Mouse (Mus musculus) limb, embryonic 11.5 days (tissue): ENCODE measurements around the gene Astl. TPM values are rescaled to one million over a fixed set of nuclear protein-coding genes. Genes with fewer than 3 reads are reported as not detected.

ENCODE experiments used
- ATAC-seq: fragments of 200-750 bp; cut with Nextera tagmentation; 2 replicates; pipeline ENCODE4 v1.8.0; 2017; ENCODE audit warnings: low read depth; ENCODE audit not compliant: insufficient number of reproducible peaks, low FRiP score, low TSS enrichment
- DNase-seq: peaks from one replicate; pipeline ENCODE4 v3.0.0-alpha.2; 2015; ENCODE audit warnings: low spot score
- H3K27ac ChIP-seq: fragments of 300-500 bp; sonication (generic); replicated peaks from 2 replicates; pipeline ENCODE4 v1.5.1; 2014; ENCODE audit warnings: low read depth, mild to moderate bottlenecking, low read length
- H3K27me3 ChIP-seq: fragments of 300-500 bp; sonication (generic); 2 replicates; pipeline ENCODE4 v1.6.1; 2014; ENCODE audit warnings: mild to moderate bottlenecking, low read length, mixed read lengths; ENCODE audit not compliant: control insufficient read depth, insufficient read depth
- H3K36me3 ChIP-seq: fragments of 300-500 bp; sonication (generic); 2 replicates; pipeline ENCODE4 v1.6.1; 2014; ENCODE audit warnings: mild to moderate bottlenecking, low read length, moderate library complexity, mixed read lengths; ENCODE audit not compliant: control insufficient read depth, insufficient read depth
- H3K4me1 ChIP-seq: fragments of 300-500 bp; sonication (generic); 2 replicates; pipeline ENCODE4 v1.6.1; 2014; ENCODE audit warnings: low read length, mixed read lengths; ENCODE audit not compliant: control insufficient read depth, insufficient read depth
- H3K4me2 ChIP-seq: fragments of 300-500 bp; sonication (generic); 2 replicates; pipeline ENCODE4 v1.6.1; 2014; ENCODE audit warnings: low read depth, mild to moderate bottlenecking, moderate library complexity; ENCODE audit not compliant: severe bottlenecking
- H3K4me3 ChIP-seq: fragments of 300-500 bp; sonication (generic); 2 replicates; pipeline ENCODE4 v1.5.1; 2014; ENCODE audit warnings: low read depth, low read length
- H3K9ac ChIP-seq: fragments of 300-500 bp; sonication (generic); 2 replicates; pipeline ENCODE4 v1.6.1; 2014; ENCODE audit warnings: mild to moderate bottlenecking, low read length
- H3K9me3 ChIP-seq: fragments of 300-500 bp; sonication (generic); 2 replicates; pipeline ENCODE4 v1.6.1; 2016; ENCODE audit warnings: low read length; ENCODE audit not compliant: control insufficient read depth
- WGBS: fragments of 180-500 bp; shearing (Covaris S2); extraction: QIAGEN DNeasy Blood & Tissue Kit; methylation state at CpG from one replicate; pipeline ENCODE4 v1.1.7; 2014; 5-methylcytosine and 5-hydroxymethylcytosine counted together
- polyA plus RNA-seq: library from polyadenylated mRNA; unstranded; fragments of >200 nt; fragmentation: Nextera tagmentation; extraction: Ambion mirVana; gene quantifications from 2 replicates; pipeline ENCODE4 v1.2.1, GENCODE M21; 2014

The Astl gene
- polyA plus RNA-seq, 1 experiment from 2014 or later: not detected

DNA sequence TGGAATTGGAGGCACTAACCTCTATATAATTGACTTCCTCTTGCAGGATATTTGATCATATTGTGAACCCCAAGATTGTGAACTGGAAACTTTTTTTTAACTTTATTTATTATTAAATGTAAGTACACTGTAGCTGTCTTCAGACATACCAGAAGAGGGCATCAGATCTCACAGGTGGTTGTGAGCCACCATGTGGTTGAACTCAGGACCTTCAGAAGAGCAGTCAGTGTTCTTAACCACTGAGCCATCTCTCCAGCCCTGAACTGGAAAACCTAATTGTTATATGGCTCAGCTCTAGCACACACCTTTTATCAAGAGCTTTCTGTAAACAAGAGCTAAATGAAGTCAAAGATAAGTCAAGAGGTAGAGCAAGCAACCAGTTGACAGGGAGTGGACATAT is 32.3 kb upstream of the Astl start:
- Histone ChIP-seq H3K27ac (no peak overlapping the region), H3K27me3 (no peaks in the 10 kb centered on the region), H3K4me3 (no peak overlapping the region), H3K36me3 (no peaks in the 10 kb centered on the region), H3K4me1 (no peaks in the 10 kb centered on the region), H3K9ac (no peak overlapping the region), H3K4me2 (no peak overlapping the region), H3K9me3 (no peaks in the 10 kb centered on the region)
- ATAC-seq (no peak), DNase-seq (no peak)

- no peak for ATAC-seq
Observed at GRCm38 (mm10) chr2:127307179-127307578, 31.3 kb upstream of the Astl start.

DNA sequence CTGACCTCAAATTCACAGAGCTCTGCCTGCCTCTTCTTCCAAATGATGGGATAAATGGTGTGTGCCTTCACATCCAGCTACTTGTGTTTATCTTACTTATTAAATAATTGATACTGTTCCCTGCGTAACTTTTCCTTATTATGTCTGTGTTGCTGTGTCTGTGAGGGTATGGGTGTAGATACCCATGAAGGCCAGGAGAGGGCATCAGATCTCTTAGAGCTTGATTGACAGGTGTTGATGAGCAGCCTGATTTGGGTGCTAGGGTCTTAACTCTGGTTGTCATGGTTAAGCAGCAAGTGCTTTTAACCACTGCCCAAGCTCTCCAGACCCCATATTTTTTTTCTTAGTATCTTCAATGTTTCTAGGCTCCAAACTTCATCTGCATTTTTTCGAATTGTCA is 29.8 kb upstream of the Astl start:
- no peak overlapping the region for H3K4me2 ChIP-seq
- no peaks in the 10 kb centered on the region for H3K27me3 ChIP-seq
- H3K36me3 ChIP-seq: no peaks in the 10 kb centered on the region
- H3K4me1 ChIP-seq: no peaks in the 10 kb centered on the region
- 89% methylated on average over 2 of the region's 2 CpGs for WGBS
- no peak overlapping the region for H3K27ac ChIP-seq
- no peak overlapping the region for H3K9ac ChIP-seq
- no peaks in the 10 kb centered on the region for H3K9me3 ChIP-seq
- no peak overlapping the region for H3K4me3 ChIP-seq
- no peak for ATAC-seq
- no peak for DNase-seq

More at GRCm38 (mm10) chr2:127307179-127307578, 31.3 kb upstream of the Astl start:
- Histone ChIP-seq H3K4me2 (no peak overlapping the region), H3K36me3 (no peaks in the 10 kb centered on the region), H3K4me1 (no peaks in the 10 kb centered on the region), H3K9ac (no peak overlapping the region), H3K4me3 (no peak overlapping the region), H3K27ac (no peak overlapping the region), H3K9me3 (no peaks in the 10 kb centered on the region), H3K27me3 (no peaks in the 10 kb centered on the region)
- no peak for DNase-seq
- 53% methylated on average over 3 of the region's 3 CpGs for WGBS

DNA sequence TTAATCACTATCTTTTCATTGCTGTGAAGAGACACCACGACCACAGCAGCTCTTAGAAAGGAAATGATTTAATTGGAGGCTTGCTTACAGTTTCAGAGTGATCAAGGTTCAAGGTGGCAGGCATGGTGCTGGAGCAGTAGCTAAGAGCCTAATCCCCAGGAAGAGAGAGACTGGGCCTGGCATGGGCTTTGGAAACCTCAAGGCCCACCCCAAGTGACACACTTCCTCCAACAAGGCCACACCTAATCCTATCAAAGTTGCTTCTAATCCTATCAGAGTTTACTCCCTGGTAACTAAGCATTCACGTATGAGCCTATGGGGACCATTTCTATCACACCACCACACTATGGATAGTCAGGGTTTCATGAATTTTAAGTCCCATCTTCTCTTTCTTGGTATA is 28.2 kb upstream of the Astl start:
- DNase-seq: no peak
- H3K4me2 ChIP-seq: no peak overlapping the region
- no peaks in the 10 kb centered on the region for H3K36me3 ChIP-seq
- no peaks in the 10 kb centered on the region for H3K4me1 ChIP-seq
- no peak for ATAC-seq
- H3K27me3 ChIP-seq: no peaks in the 10 kb centered on the region
- H3K27ac ChIP-seq: no peak overlapping the region
- H3K4me3 ChIP-seq: no peak overlapping the region
- no peak overlapping the region for H3K9ac ChIP-seq
- WGBS: 41% methylated on average over 2 of the region's 2 CpGs
- no peaks in the 10 kb centered on the region for H3K9me3 ChIP-seq

- Histone ChIP-seq H3K9ac (no peak overlapping the region), H3K27me3 (no peaks in the 10 kb centered on the region), H3K36me3 (no peaks in the 10 kb centered on the region), H3K27ac (no peak overlapping the region), H3K4me3 (no peak overlapping the region), H3K4me1 (no peaks in the 10 kb centered on the region), H3K4me2 (no peak overlapping the region), H3K9me3 (no peaks in the 10 kb centered on the region)
- DNase-seq (no peak), ATAC-seq (no peak)
- WGBS: 90% methylated on average over 7 of the region's 7 CpGs
Observed at GRCm38 (mm10) chr2:127310685-127311084, 27.8 kb upstream of the Astl start.

- H3K4me2 ChIP-seq: no peak overlapping the region
- WGBS: 81% methylated on average over 1 of the region's 1 CpGs
- ATAC-seq: no peak
- H3K27me3 ChIP-seq: no peaks in the 10 kb centered on the region
- no peak overlapping the region for H3K9ac ChIP-seq
- H3K4me3 ChIP-seq: no peak overlapping the region
- no peaks in the 10 kb centered on the region for H3K4me1 ChIP-seq
- H3K36me3 ChIP-seq: no peaks in the 10 kb centered on the region
- H3K27ac ChIP-seq: no peak overlapping the region
- no peaks in the 10 kb centered on the region for H3K9me3 ChIP-seq
- DNase-seq: no peak
Observed at GRCm38 (mm10) chr2:127311193-127311592, 27.2 kb upstream of the Astl start.

DNA sequence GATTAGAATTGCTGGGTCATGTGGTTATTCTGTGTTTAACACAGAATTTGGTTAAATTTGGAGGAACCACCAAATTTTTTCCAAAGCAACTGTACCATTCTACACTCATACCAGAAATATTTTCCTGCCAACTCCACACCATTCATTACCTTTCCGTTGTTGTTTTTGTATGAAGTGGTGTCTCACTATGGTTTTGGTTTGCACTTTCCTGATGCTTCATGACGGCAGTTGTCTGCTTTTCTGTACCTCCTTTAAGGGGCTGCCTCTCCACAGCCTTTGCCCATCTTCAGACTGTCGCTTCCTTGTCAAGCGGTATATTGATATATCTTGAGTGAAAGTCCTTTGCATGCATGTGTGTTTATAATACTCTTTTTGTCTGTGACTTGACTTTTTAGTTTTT is 25.6 kb upstream of the Astl start:
- ATAC-seq (no peak), DNase-seq (no peak)
- Histone ChIP-seq H3K36me3 (no peaks in the 10 kb centered on the region), H3K4me3 (no peak overlapping the region), H3K4me2 (no peak overlapping the region), H3K27ac (no peak overlapping the region), H3K27me3 (no peaks in the 10 kb centered on the region), H3K9me3 (no peaks in the 10 kb centered on the region), H3K4me1 (no peaks in the 10 kb centered on the region), H3K9ac (no peak overlapping the region)
- WGBS: 95% methylated on average over 4 of the region's 4 CpGs

DNA sequence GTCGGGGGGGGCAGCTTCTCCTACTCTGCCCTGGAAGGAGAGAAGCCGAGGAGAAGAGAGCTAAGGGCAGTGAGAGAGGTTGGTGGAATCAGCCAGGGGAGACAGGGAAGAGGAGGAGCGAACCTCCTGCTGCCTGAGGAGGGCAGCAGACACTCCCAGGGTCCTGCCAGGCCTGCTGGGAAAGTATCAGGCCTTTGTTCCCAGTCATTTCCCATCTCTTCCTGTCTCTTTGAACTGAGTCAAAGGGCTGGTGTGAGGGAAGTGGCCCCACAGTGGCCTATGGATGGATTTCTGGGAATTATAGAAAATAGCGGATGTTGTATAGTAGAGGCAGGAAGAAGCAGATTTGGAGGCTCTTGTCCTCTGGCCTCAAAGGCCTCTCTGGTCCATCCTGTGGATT is 24.6 kb upstream of the Astl start:
- Histone ChIP-seq H3K27me3 (no peaks in the 10 kb centered on the region), H3K4me1 (no peaks in the 10 kb centered on the region), H3K9me3 (no peaks in the 10 kb centered on the region), H3K9ac (no peak overlapping the region), H3K4me2 (no peak overlapping the region), H3K4me3 (no peak overlapping the region), H3K27ac (no peak overlapping the region), H3K36me3 (no peaks in the 10 kb centered on the region)
- 60% methylated on average over 4 of the region's 4 CpGs for WGBS
- no peak for DNase-seq
- ATAC-seq: no peak

GRCm38 (mm10) chr2:127314467-127315154 is 23.8 kb upstream of the Astl start:
- Histone ChIP-seq H3K9ac (no peak overlapping the region), H3K36me3 (no peaks in the 10 kb centered on the region), H3K4me2 (no peak overlapping the region), H3K27me3 (no peaks in the 10 kb centered on the region), H3K27ac (no peak overlapping the region), H3K9me3 (no peaks in the 10 kb centered on the region), H3K4me3 (no peak overlapping the region), H3K4me1 (no peaks in the 10 kb centered on the region)
- no peak for DNase-seq
- no peak for ATAC-seq
- WGBS: 81% methylated on average over 6 of the region's 6 CpGs
